In genomic region chr19:23879862-23880261, GRCm38 (mm10) we compare ENCODE assay signal across 10 mouse cellular contexts.
A peak's percentile ranks its signal among the peaks of the same experiment; 100 is the strongest.
DNase-seq lines count a peak whose midpoint lies in the region; ATAC-seq lines count a peak whose summit lies in the region.
"Had no signal": no experiment of that assay in that cellular context is flagged by ENCODE, and none has a peak within 500 bp of the region (broad histone marks: within the 10 kb centered on the region; RNA-seq: fewer than 3 reads in every experiment).

No protein-coding gene starts in this region.

- H3K9ac ChIP-seq in midbrain, embryonic 14.5 days (replicated peaks; ENCODE audit: low read length) = no peak overlapping the region
- H3K9ac ChIP-seq in neural tube, embryonic 14.5 days (replicated peaks; ENCODE audit: low read depth, low read length) = no peak overlapping the region
- H3K9ac ChIP-seq: liver, embryonic 13.5 days; stomach, embryonic 15.5 days had no signal

- H3K4me1 ChIP-seq in midbrain, embryonic 14.5 days (ENCODE audit: control insufficient read depth, insufficient read depth, low read length) = no peaks in the 10 kb centered on the region
- no peaks in the 10 kb centered on the region for H3K4me1 ChIP-seq in midbrain, embryonic 10.5 days
- H3K4me1 ChIP-seq in neural tube, embryonic 14.5 days (ENCODE audit: control insufficient read depth, insufficient read depth, low read length) = peaks cover 4% of the 10 kb centered on the region; the same call in 1 of the 2 replicates
- H3K4me1 ChIP-seq: liver, embryonic 13.5 days; stomach, embryonic 15.5 days had no signal

- no peak overlapping the region for H3K4me3 ChIP-seq in midbrain, embryonic 14.5 days (replicated peaks; ENCODE audit: low read depth, low read length)
- H3K4me3 ChIP-seq in midbrain, embryonic 10.5 days = no peak overlapping the region
- H3K4me3 ChIP-seq in neural tube, embryonic 14.5 days (ENCODE audit: low read depth, low read length) = no peak overlapping the region
- H3K4me3 ChIP-seq: liver, embryonic 13.5 days; stomach, embryonic 15.5 days had no signal

- no peak; the same call in 1 of the 2 replicates for ATAC-seq in midbrain, embryonic 14.5 days (ENCODE audit: low FRiP score, low TSS enrichment)
- peak; percentile 84 for ATAC-seq in neural tube, embryonic 14.5 days (ENCODE audit: low read depth)
- no peak for ATAC-seq in CD4-positive, CD25-positive, alpha-beta regulatory T cell, adult 4 months

- 64% methylated on average over 7 of the region's 7 CpGs for WGBS in midbrain, embryonic 14.5 days
- 84% methylated on average over 7 of the region's 7 CpGs for WGBS in midbrain, embryonic 10.5 days
- WGBS in neural tube, embryonic 14.5 days = 49% methylated on average over 7 of the region's 7 CpGs

- DNase-seq in midbrain, embryonic 14.5 days = peak; percentile 44
- no peak for DNase-seq in midbrain, embryonic 10.5 days (ENCODE audit: low spot score)
- peak; percentile 78 for DNase-seq in gastrocnemius, adult 18-20 months (ENCODE audit: low spot score)
- DNase-seq in heart, postnatal 4 days = peak; percentile 68
- no peak for DNase-seq in urinary bladder, postnatal 14 days (ENCODE audit: low spot score)
- DNase-seq in adrenal gland, postnatal 4 days (ENCODE audit: low spot score in 2 of 2) = no peak
- DNase-seq: liver, embryonic 13.5 days had no signal

- H3K27ac ChIP-seq in midbrain, embryonic 14.5 days (replicated peaks; ENCODE audit: low read depth, low read length) = no peak overlapping the region
- no peak overlapping the region for H3K27ac ChIP-seq in midbrain, embryonic 10.5 days (replicated peaks)
- peak overlapping the region; percentile 12; the same call in 1 of the 2 replicates for H3K27ac ChIP-seq in neural tube, embryonic 14.5 days (ENCODE audit: low read depth, low read length)
- H3K27ac ChIP-seq: liver, embryonic 13.5 days; stomach, embryonic 15.5 days had no signal

- no peaks in the 10 kb centered on the region for H3K9me3 ChIP-seq in midbrain, embryonic 14.5 days (ENCODE audit: control insufficient read depth, low read length)
- no peaks in the 10 kb centered on the region for H3K9me3 ChIP-seq in midbrain, embryonic 10.5 days (replicated peaks)
- H3K9me3 ChIP-seq in neural tube, embryonic 14.5 days (ENCODE audit: control insufficient read depth, low read length) = no peaks in the 10 kb centered on the region
- H3K9me3 ChIP-seq: liver, embryonic 13.5 days; stomach, embryonic 15.5 days had no signal

- no peaks in the 10 kb centered on the region for H3K27me3 ChIP-seq in midbrain, embryonic 14.5 days (ENCODE audit: control insufficient read depth, insufficient read depth, low read length)
- H3K27me3 ChIP-seq in midbrain, embryonic 10.5 days (ENCODE audit: low read depth, poor library complexity, severe bottlenecking) = no peaks in the 10 kb centered on the region
- no peaks in the 10 kb centered on the region for H3K27me3 ChIP-seq in neural tube, embryonic 14.5 days (ENCODE audit: control insufficient read depth, insufficient read depth, low read length)
- H3K27me3 ChIP-seq: liver, embryonic 13.5 days; stomach, embryonic 15.5 days had no signal

- no peak overlapping the region for H3K4me2 ChIP-seq in midbrain, embryonic 14.5 days (ENCODE audit: low read length)
- H3K4me2 ChIP-seq in neural tube, embryonic 14.5 days (ENCODE audit: low read depth, low read length) = no peak overlapping the region
- H3K4me2 ChIP-seq: liver, embryonic 13.5 days; stomach, embryonic 15.5 days had no signal

- H3K36me3 ChIP-seq in midbrain, embryonic 14.5 days (ENCODE audit: control insufficient read depth, insufficient read depth, low read length) = no peaks in the 10 kb centered on the region
- no peaks in the 10 kb centered on the region for H3K36me3 ChIP-seq in midbrain, embryonic 10.5 days
- H3K36me3 ChIP-seq in neural tube, embryonic 14.5 days (ENCODE audit: control insufficient read depth, insufficient read depth, low read length) = no peaks in the 10 kb centered on the region
- H3K36me3 ChIP-seq: liver, embryonic 13.5 days; stomach, embryonic 15.5 days had no signal

Comparison
In these comparisons a context has a peak if more than half of its experiments do, and no peak if none do; other contexts are left out.
1. DNase-seq: peak in midbrain, embryonic 14.5 days (single experiment), gastrocnemius, adult 18-20 months (single experiment) and heart, postnatal 4 days (single experiment); none in midbrain, embryonic 10.5 days (single experiment), urinary bladder, postnatal 14 days (single experiment) and adrenal gland, postnatal 4 days (0 of 2).